Mouse (Mus musculus): ENCODE measurements around the gene Shc2.

DNA sequence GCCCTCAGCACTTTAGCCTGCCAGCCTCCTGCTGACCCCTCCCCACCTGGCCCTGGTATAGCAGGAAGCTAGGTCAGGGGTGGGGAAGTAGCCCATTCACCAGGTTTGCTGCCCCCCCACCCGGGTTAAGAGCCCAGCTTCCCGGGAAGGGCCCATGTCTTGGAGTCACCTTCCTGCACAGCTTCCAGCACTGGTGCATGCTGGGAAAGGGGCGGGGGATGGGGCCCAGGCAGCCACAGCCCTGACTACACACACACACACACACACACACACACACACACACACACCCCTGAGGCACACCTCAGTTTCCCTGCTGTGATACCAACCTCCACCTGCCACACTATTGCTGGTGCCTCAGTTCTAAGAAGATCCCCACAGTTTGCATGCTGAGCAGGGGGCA is 24.1 kb upstream of the Shc2 start:
- TF ChIP-seq POLR2A (IDR thresholded peaks at IDR 0.05; ENCODE audit: borderline replicate concordance, extremely low read depth, insufficient read depth, insufficient read length, poor library complexity, severe bottlenecking) (no peak), CTCF (IDR thresholded peaks at IDR 0.05; ENCODE audit: borderline replicate concordance, extremely low read depth, insufficient read depth, insufficient read length) (no peak)
